ENCODE assay signal across 8 mouse cellular contexts in genomic region chr2:22774181-22774751, GRCm38 (mm10). TPM values are rescaled to one million over a fixed set of nuclear protein-coding genes. Genes with fewer than 3 reads are reported as not detected.
DNase-seq lines count a peak whose midpoint lies in the region; ATAC-seq and TF ChIP-seq lines count a peak whose summit lies in the region.

No protein-coding gene starts in this region.

- no peak overlapping the region for H3K27ac ChIP-seq in forebrain, embryonic 15.5 days (replicated peaks)
- H3K27ac ChIP-seq in layer of hippocampus, adult 2 months: peak overlapping the region; percentile 64
- H3K27ac ChIP-seq in neural tube, embryonic 13.5 days (replicated peaks): no peak overlapping the region

- intact Hi-C loops in heart, postnatal 25 days (cut with DNase I): no loop called here

- peak overlapping the region; percentile 36 for H3K9ac ChIP-seq in forebrain, embryonic 15.5 days (replicated peaks)
- H3K9ac ChIP-seq in neural tube, embryonic 13.5 days: peak overlapping the region; percentile 65

- H3K9me3 ChIP-seq in forebrain, embryonic 15.5 days: no peaks in the 10 kb centered on the region
- H3K9me3 ChIP-seq in neural tube, embryonic 13.5 days: no peaks in the 10 kb centered on the region

- under 1% methylated on average over 28 of the region's 28 CpGs for WGBS in forebrain, embryonic 15.5 days
- WGBS in neural tube, embryonic 13.5 days: 1% methylated on average over 28 of the region's 28 CpGs

- no peak for TF ChIP-seq CTCF in layer of hippocampus, adult 2 months (conservative IDR thresholded peaks at IDR 0.05)

- H3K4me2 ChIP-seq in forebrain, embryonic 15.5 days (replicated peaks): peak overlapping the region; percentile 87
- H3K4me2 ChIP-seq in neural tube, embryonic 13.5 days: peak overlapping the region; percentile 81

- DNase-seq in B cell, adult 2 months: peak; percentile 88 to 89
- DNase-seq in adrenal gland, postnatal 10 days: peak; percentile 70
- peak; percentile 73 for DNase-seq in heart, postnatal 25 days (ENCODE audit: low spot score)
- peak; percentile 38 to 55 for DNase-seq in layer of hippocampus, adult 2 months (ENCODE audit: low spot score in 2 of 2)
- DNase-seq in lung, adult 18-20 months: peak; percentile 73 to 83
- peak; percentile 42 for DNase-seq in telencephalon, adult 2 months (ENCODE audit: low read depth, low spot score)

- ATAC-seq in forebrain, embryonic 15.5 days (replicated peaks): peak; percentile 87
- ATAC-seq in neural tube, embryonic 13.5 days (ENCODE audit: low read depth): peak; percentile 84; the same call in 1 of the 2 replicates

- H3K4me1 ChIP-seq in forebrain, embryonic 15.5 days: 0 out of 2 replicates have a peak, but pooled peaks cover 10% of the 10 kb centered on the region
- peaks cover 8% of the 10 kb centered on the region for H3K4me1 ChIP-seq in neural tube, embryonic 13.5 days (replicated peaks)

- peak overlapping the region; percentile 44 for H3K4me3 ChIP-seq in forebrain, embryonic 15.5 days
- peak overlapping the region; percentile 50 for H3K4me3 ChIP-seq in layer of hippocampus, adult 2 months
- H3K4me3 ChIP-seq in neural tube, embryonic 13.5 days: peak overlapping the region; percentile 43

- H3K27me3 ChIP-seq in forebrain, embryonic 15.5 days: no peaks in the 10 kb centered on the region; the same call in 1 of the 2 replicates
- H3K27me3 ChIP-seq in neural tube, embryonic 13.5 days: peaks cover 20% of the 10 kb centered on the region

- H3K36me3 ChIP-seq in forebrain, embryonic 15.5 days: no peaks in the 10 kb centered on the region
- H3K36me3 ChIP-seq in neural tube, embryonic 13.5 days: no peaks in the 10 kb centered on the region

RNA-seq across cellular contexts. Expression of gene Apbb1ip, which starts 0.4 kb away (rescaled TPM):
- 1 to 10 TPM; 5.2 to 5.7 TPM for total RNA-seq in adrenal gland, postnatal 10 days (2021)
- 0.79 and 1.0 TPM in 2 replicates for polyA plus RNA-seq in forebrain, embryonic 15.5 days (2015; fragmentation: Nextera tagmentation; extraction: Ambion mirVana)
- 1 to 10 TPM; 3.4 to 3.5 TPM for total RNA-seq in heart, postnatal 25 days (2021)
- 1 to 10 TPM; 5.8 to 6.0 TPM for total RNA-seq in layer of hippocampus, adult 2 months (2021)
- polyA plus RNA-seq in neural tube, embryonic 13.5 days (2015; fragmentation: Nextera tagmentation; extraction: Ambion mirVana): 1.2 and 1.6 TPM in 2 replicates
